Mouse (Mus musculus): ENCODE data around the gene Llph.

GRCm38 (mm10) chr10:120208015-120208414 lies 18.9 kb upstream of the Llph start:
- TF ChIP-seq CTCF (IDR thresholded peaks at IDR 0.05; ENCODE audit: extremely low read depth, insufficient read depth, low read length) (no peak), POLR2A (IDR thresholded peaks at IDR 0.05; ENCODE audit: extremely low read depth, insufficient read depth, low read length) (no peak)

All from cortical plate, adult 2 months (tissue).